Mouse (Mus musculus) kidney, embryonic 16.5 days (tissue): ENCODE results near the gene Las1l. TPM values are rescaled to one million over a fixed set of nuclear protein-coding genes. Genes with fewer than 3 reads are reported as not detected.
"Not testable (repeated sequence)": the region's sequence is repeated elsewhere in the genome, so short reads cannot be mapped to it uniquely, and the experiment has no call there.

Source experiments
- ATAC-seq: fragments of 200-750 bp; cut with Nextera tagmentation; 2 replicates; pipeline ENCODE4 v1.8.0; 2017; ENCODE audit warnings: moderate TSS enrichment; ENCODE audit not compliant: low FRiP score, low TSS enrichment
- H3K27ac ChIP-seq: fragments of 300-500 bp; sonication (generic); 2 replicates; pipeline ENCODE4 v1.5.1; 2014; ENCODE audit warnings: low read length
- H3K27me3 ChIP-seq: fragments of 300-500 bp; sonication (generic); 2 replicates; pipeline ENCODE4 v1.6.1; 2014; ENCODE audit warnings: low read length, control low read depth, mixed read lengths; ENCODE audit not compliant: insufficient read depth
- H3K36me3 ChIP-seq: fragments of 300-500 bp; sonication (generic); 2 replicates; pipeline ENCODE4 v1.6.1; 2014; ENCODE audit warnings: low read length, control low read depth, mixed read lengths; ENCODE audit not compliant: insufficient read depth
- H3K4me1 ChIP-seq: fragments of 300-500 bp; sonication (generic); 2 replicates; pipeline ENCODE4 v1.6.1; 2014; ENCODE audit warnings: low read length, control low read depth, mixed read lengths; ENCODE audit not compliant: insufficient read depth
- H3K4me2 ChIP-seq: fragments of 300-500 bp; sonication (generic); replicated peaks from 2 replicates; pipeline ENCODE4 v1.6.1; 2014; ENCODE audit warnings: low read depth, low read length
- H3K4me3 ChIP-seq: fragments of 300-500 bp; sonication (generic); 2 replicates; pipeline ENCODE4 v1.5.1; 2014; ENCODE audit warnings: mild to moderate bottlenecking, low read length
- H3K9ac ChIP-seq: fragments of 300-500 bp; sonication (generic); replicated peaks from 2 replicates; pipeline ENCODE4 v1.6.1; 2014; ENCODE audit warnings: low read length
- H3K9me3 ChIP-seq: fragments of 300-500 bp; sonication (generic); 2 replicates; pipeline ENCODE4 v1.6.1; 2016; ENCODE audit warnings: low read length, control low read depth
- WGBS: fragments of 180-500 bp; shearing (Covaris S2); extraction: QIAGEN DNeasy Blood & Tissue Kit; methylation state at CpG from one replicate; pipeline ENCODE4 v1.1.7; 2014; 5-methylcytosine and 5-hydroxymethylcytosine counted together
- polyA plus RNA-seq: library from polyadenylated mRNA; unstranded; fragments of >200 nt; fragmentation: Nextera tagmentation; extraction: Ambion mirVana; gene quantifications from 2 replicates; pipeline ENCODE4 v1.2.1, GENCODE M21; 2015

Gene Las1l
- polyA plus RNA-seq, 1 experiment from 2014 or later: 74.0 TPM

- H3K9me3 ChIP-seq, H3K4me1 ChIP-seq, H3K9ac ChIP-seq, H3K27ac ChIP-seq, H3K27me3 ChIP-seq, H3K36me3 ChIP-seq: not testable (repeated sequence)
- Histone ChIP-seq H3K4me2 (peak overlapping the region; percentile 43), H3K4me3 (peak overlapping the region; percentile 58)
- ATAC-seq: peak; percentile 7; the same call in 1 of the 2 replicates
- WGBS: 50% methylated on average over 11 of the region's 11 CpGs
These were observed 699 bp upstream of the Las1l start for GRCm38 (mm10) chrX:95957461-95957860.

DNA sequence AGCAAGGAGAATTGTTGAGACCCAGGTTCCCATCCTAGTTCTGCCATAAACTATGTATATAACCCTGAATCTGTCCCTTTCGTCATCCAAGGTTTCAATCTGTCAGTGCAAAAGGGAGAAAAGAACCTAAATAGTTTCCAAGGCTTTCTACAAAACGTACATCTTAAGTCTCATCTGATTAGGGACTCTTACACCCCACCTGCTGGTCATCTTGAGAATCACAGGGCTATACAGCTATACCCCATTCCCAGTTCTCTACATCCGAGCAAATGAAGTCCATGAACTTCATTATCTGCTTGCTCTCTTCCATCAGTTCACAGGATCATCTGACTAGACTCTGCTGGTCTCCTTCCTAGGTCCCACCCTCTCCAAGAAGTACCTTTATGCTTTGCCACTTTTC, 6.0 kb downstream of the Las1l start:
- no peaks in the 10 kb centered on the region for H3K27me3 ChIP-seq
- 56% methylated on average over 3 of the region's 3 CpGs for WGBS
- no peak overlapping the region for H3K4me2 ChIP-seq
- no peaks in the 10 kb centered on the region for H3K9me3 ChIP-seq
- H3K36me3 ChIP-seq: peaks cover 19% of the 10 kb centered on the region; the same call in 1 of the 2 replicates
- no peak overlapping the region for H3K9ac ChIP-seq
- ATAC-seq: no peak
- H3K4me3 ChIP-seq: no peak overlapping the region
- H3K4me1 ChIP-seq: peaks cover 4% of the 10 kb centered on the region
- no peak overlapping the region for H3K27ac ChIP-seq

- ATAC-seq: no peak
- no peak overlapping the region for H3K9ac ChIP-seq
- no peaks in the 10 kb centered on the region for H3K9me3 ChIP-seq
- H3K36me3 ChIP-seq: peaks cover 22% of the 10 kb centered on the region
- no peaks in the 10 kb centered on the region for H3K4me1 ChIP-seq
- WGBS: 83% methylated on average over 4 of the region's 4 CpGs
- H3K27ac ChIP-seq: no peak overlapping the region
- no peak overlapping the region for H3K4me2 ChIP-seq
- H3K27me3 ChIP-seq: no peaks in the 10 kb centered on the region; the same call in 1 of the 2 replicates
- H3K4me3 ChIP-seq: no peak overlapping the region
These were observed 8.6 kb downstream of the Las1l start for GRCm38 (mm10) chrX:95948135-95948534.

- Histone ChIP-seq H3K4me1 (no peaks in the 10 kb centered on the region), H3K36me3 (peaks cover 18% of the 10 kb centered on the region; the same call in 1 of the 2 replicates), H3K9me3 (no peaks in the 10 kb centered on the region), H3K9ac (no peak overlapping the region), H3K27ac (no peak overlapping the region), H3K27me3 (no peaks in the 10 kb centered on the region; the same call in 1 of the 2 replicates), H3K4me3 (no peak overlapping the region), H3K4me2 (no peak overlapping the region)
- 95% methylated on average over 2 of the region's 2 CpGs for WGBS
- ATAC-seq: no peak
These were observed 11.3 kb downstream of the Las1l start for GRCm38 (mm10) chrX:95945496-95945895.

GRCm38 (mm10) chrX:95935481-95935880, 21.3 kb downstream of the Las1l start:
- no peak for ATAC-seq
- Histone ChIP-seq H3K36me3 (peaks cover 16% of the 10 kb centered on the region), H3K9me3 (no peaks in the 10 kb centered on the region), H3K27ac (no peak overlapping the region), H3K4me1 (no peaks in the 10 kb centered on the region), H3K9ac (no peak overlapping the region), H3K4me2 (no peak overlapping the region), H3K27me3 (no peaks in the 10 kb centered on the region; the same call in 1 of the 2 replicates), H3K4me3 (no peak overlapping the region)
- 92% methylated on average over 2 of the region's 2 CpGs for WGBS

GRCm38 (mm10) chrX:95902716-95903115, 54.0 kb downstream of the Las1l start:
- Histone ChIP-seq H3K9me3 (no peaks in the 10 kb centered on the region), H3K4me2 (no peak overlapping the region), H3K36me3 (no peaks in the 10 kb centered on the region), H3K4me1 (no peaks in the 10 kb centered on the region), H3K27ac (no peak overlapping the region), H3K27me3 (no peaks in the 10 kb centered on the region; the same call in 1 of the 2 replicates), H3K9ac (no peak overlapping the region), H3K4me3 (no peak overlapping the region)
- ATAC-seq: no peak
- WGBS: 87% methylated on average over 3 of the region's 3 CpGs

Other genes starting within 250 kb of the Las1l start
- 2.3 and 2.9 TPM in 2 replicates for gene Zc3h12b, start 245.3 kb downstream of the Las1l start, polyA plus RNA-seq
- gene Msn, start 139.1 kb upstream of the Las1l start, polyA plus RNA-seq: 140 and 149 TPM in 2 replicates